Mouse (Mus musculus) heart, adult 2 months (tissue): Measurements from ENCODE around the gene Dab2. TPM values are rescaled to one million over a fixed set of nuclear protein-coding genes. Genes with fewer than 3 reads are reported as not detected.

ENCODE experiments used
- DNase-seq, 2 experiments: peaks; one replicate each; pipeline ENCODE4 v3.0.0; 2021
- H3K27ac ChIP-seq: fragments of 200-600 bp; 2 replicates; pipeline ENCODE4 v1.8.1; 2022
- H3K27me3 ChIP-seq: fragments of 200-500 bp; 2 replicates; pipeline ENCODE4 v1.6.1; 2012; ENCODE audit warnings: mild to moderate bottlenecking, low read length, inconsistent platforms, mixed read lengths; ENCODE audit not compliant: control insufficient read depth, insufficient read depth
- H3K36me3 ChIP-seq: fragments of 200-500 bp; 2 replicates; pipeline ENCODE4 v1.6.1; 2012; ENCODE audit warnings: low read length, inconsistent platforms; ENCODE audit not compliant: control insufficient read depth, insufficient read depth
- H3K4me1 ChIP-seq: fragments of 200-500 bp; 2 replicates; pipeline ENCODE4 v1.6.1; 2011; ENCODE audit warnings: low read length; ENCODE audit not compliant: control insufficient read depth, insufficient read depth
- H3K4me3 ChIP-seq: fragments of 200-600 bp; 2 replicates; pipeline ENCODE4 v1.8.1; 2022
- H3K79me2 ChIP-seq: fragments of 200-500 bp; replicated peaks from 2 replicates; pipeline ENCODE4 v1.6.1; 2012; ENCODE audit warnings: mild to moderate bottlenecking, inconsistent platforms, low read length, moderate library complexity, mixed read lengths; ENCODE audit not compliant: control insufficient read depth, insufficient read depth
- H3K9ac ChIP-seq: fragments of 200-500 bp; 2 replicates; pipeline ENCODE4 v1.6.1; 2012; ENCODE audit warnings: low read depth, mild to moderate bottlenecking, control low read depth, inconsistent platforms, low read length, mixed read lengths
- CTCF ChIP-seq: fragments of 200-600 bp; IDR thresholded peaks from 2 replicates; pipeline ENCODE4 v1.8.1; 2022; ENCODE audit warnings: antibody characterized with exemption, mild to moderate bottlenecking, moderate library complexity
- EP300 ChIP-seq: fragments of 200-500 bp; IDR thresholded peaks from 2 replicates; pipeline ENCODE4 v1.6.1; 2011; ENCODE audit warnings: low read depth, low read length, control low read depth; ENCODE audit not compliant: insufficient read depth
- POLR2A ChIP-seq: fragments of 200-500 bp; IDR thresholded peaks from 2 replicates; pipeline ENCODE4 v1.6.1; 2011; ENCODE audit warnings: mild to moderate bottlenecking, low read depth, low read length, control low read depth; ENCODE audit not compliant: insufficient read depth
- WGBS: fragments of 180-500 bp; shearing (Covaris S2); methylation state at CpG from one replicate; pipeline ENCODE4 v1.1.7; 2018; 5-methylcytosine and 5-hydroxymethylcytosine counted together
- intact Hi-C: fragments of 180-260 bp; cut with DNase I; formaldehyde crosslinking; loops from one replicate; pipeline ENCODE4 v1.15.1; 2025
- polyA plus RNA-seq: library from polyadenylated mRNA; depleted of rRNA; stranded (reverse); fragments of >200 nt; gene quantifications from 2 replicates; pipeline ENCODE4 v1.2.3, GENCODE M21; 2012
- total RNA-seq, 2 experiments: library from RNA; stranded (reverse); gene quantifications; 2 replicates each; pipeline ENCODE4 v1.2.3; 2021

The Dab2 gene
- total and polyA plus RNA-seq, 3 experiments, result 24.0 to 35.2 (median 27.3) TPM

- WGBS, result 83% methylated on average over 4 of the region's 4 CpGs
- H3K4me3 ChIP-seq, result no peak overlapping the region
- intact Hi-C loops, result no loop called here
- DNase-seq, result no peak
- no peak overlapping the region for H3K27ac ChIP-seq
- H3K4me1 ChIP-seq, result no peaks in the 10 kb centered on the region
- no peaks in the 10 kb centered on the region for H3K27me3 ChIP-seq
- TF ChIP-seq POLR2A, result no peak
- no peak for TF ChIP-seq EP300
- TF ChIP-seq CTCF, result no peak
- no peaks in the 10 kb centered on the region for H3K36me3 ChIP-seq
- H3K79me2 ChIP-seq, result no peaks in the 10 kb centered on the region
- no peak overlapping the region for H3K9ac ChIP-seq
Measured at GRCm38 (mm10) chr15:6302219-6302618, 2.6 kb downstream of the Dab2 start.

GRCm38 (mm10) chr15:6303822-6304221 lies 4.2 kb downstream of the Dab2 start:
- no peaks in the 10 kb centered on the region for H3K79me2 ChIP-seq
- H3K4me3 ChIP-seq, result no peak overlapping the region
- no peaks in the 10 kb centered on the region for H3K4me1 ChIP-seq
- H3K36me3 ChIP-seq, result no peaks in the 10 kb centered on the region
- no peak overlapping the region for H3K27ac ChIP-seq
- intact Hi-C loops, result no loop called here
- WGBS, result 54% methylated on average over 2 of the region's 2 CpGs
- no peak overlapping the region for H3K9ac ChIP-seq
- DNase-seq, result no peak
- TF ChIP-seq POLR2A, result no peak
- TF ChIP-seq CTCF, result no peak
- TF ChIP-seq EP300, result no peak
- no peaks in the 10 kb centered on the region for H3K27me3 ChIP-seq

- WGBS, result 38% methylated on average over 3 of the region's 3 CpGs
- H3K27me3 ChIP-seq, result no peaks in the 10 kb centered on the region
- H3K36me3 ChIP-seq, result no peaks in the 10 kb centered on the region
- H3K27ac ChIP-seq, result no peak overlapping the region
- no peak overlapping the region for H3K4me3 ChIP-seq
- H3K9ac ChIP-seq, result no peak overlapping the region
- no peaks in the 10 kb centered on the region for H3K79me2 ChIP-seq
- H3K4me1 ChIP-seq, result no peaks in the 10 kb centered on the region
- no peak for TF ChIP-seq EP300
- TF ChIP-seq POLR2A, result no peak
- TF ChIP-seq CTCF, result no peak
- intact Hi-C loops, result no loop called here
- no peak for DNase-seq
Measured at GRCm38 (mm10) chr15:6309633-6310032, 10.0 kb downstream of the Dab2 start.

- Histone ChIP-seq H3K4me3 (no peak overlapping the region), H3K36me3 (no peaks in the 10 kb centered on the region), H3K4me1 (no peaks in the 10 kb centered on the region), H3K27ac (no peak overlapping the region), H3K79me2 (no peaks in the 10 kb centered on the region), H3K9ac (no peak overlapping the region), H3K27me3 (no peaks in the 10 kb centered on the region)
- 55% methylated on average over 4 of the region's 4 CpGs for WGBS
- intact Hi-C loops, result no loop called here
- TF ChIP-seq POLR2A (no peak), CTCF (no peak), EP300 (no peak)
- no peak for DNase-seq
Measured at GRCm38 (mm10) chr15:6310417-6310816, 10.8 kb downstream of the Dab2 start.

GRCm38 (mm10) chr15:6312396-6312795 lies 12.8 kb downstream of the Dab2 start:
- no peak overlapping the region for H3K9ac ChIP-seq
- H3K4me1 ChIP-seq, result no peaks in the 10 kb centered on the region
- DNase-seq, result no peak
- no peaks in the 10 kb centered on the region for H3K79me2 ChIP-seq
- WGBS, result 93% methylated on average over 3 of the region's 3 CpGs
- TF ChIP-seq CTCF (no peak), EP300 (no peak), POLR2A (no peak)
- H3K4me3 ChIP-seq, result no peak overlapping the region
- H3K27ac ChIP-seq, result no peak overlapping the region
- H3K27me3 ChIP-seq, result no peaks in the 10 kb centered on the region
- intact Hi-C loops, result no loop called here
- H3K36me3 ChIP-seq, result no peaks in the 10 kb centered on the region

GRCm38 (mm10) chr15:6319352-6319751 lies 19.8 kb downstream of the Dab2 start:
- Histone ChIP-seq H3K79me2 (no peaks in the 10 kb centered on the region), H3K4me3 (no peak overlapping the region), H3K36me3 (no peaks in the 10 kb centered on the region), H3K27ac (no peak overlapping the region), H3K4me1 (no peaks in the 10 kb centered on the region), H3K27me3 (no peaks in the 10 kb centered on the region), H3K9ac (no peak overlapping the region)
- WGBS, result 88% methylated on average over 6 of the region's 6 CpGs
- intact Hi-C loops, result no loop called here
- no peak for DNase-seq
- TF ChIP-seq CTCF (no peak), EP300 (no peak), POLR2A (no peak)
